Comparison of ENCODE assay signal across 8 mouse cellular contexts in genomic region chr1:86470519-86471181, GRCm38 (mm10). TPM values are rescaled to one million over a fixed set of nuclear protein-coding genes. Genes with fewer than 3 reads are reported as not detected.
DNase-seq lines count a peak whose midpoint lies in the region; ATAC-seq lines count a peak whose summit lies in the region.

No protein-coding gene starts in this region.

- no peaks in the 10 kb centered on the region for H3K9me3 ChIP-seq in hindbrain, embryonic 12.5 days (replicated peaks)
- no peaks in the 10 kb centered on the region for H3K9me3 ChIP-seq in hindbrain, embryonic 14.5 days (ENCODE audit: control insufficient read depth, low read length)
- H3K9me3 ChIP-seq in embryonic facial prominence, embryonic 14.5 days (ENCODE audit: control insufficient read depth, low read length), result 0 out of 2 replicates have a peak, but pooled peaks cover 3% of the 10 kb centered on the region

- no peaks in the 10 kb centered on the region for H3K36me3 ChIP-seq in hindbrain, embryonic 12.5 days
- no peaks in the 10 kb centered on the region for H3K36me3 ChIP-seq in hindbrain, embryonic 14.5 days (replicated peaks; ENCODE audit: control insufficient read depth, insufficient read depth)
- no peaks in the 10 kb centered on the region for H3K36me3 ChIP-seq in embryonic facial prominence, embryonic 14.5 days (ENCODE audit: control insufficient read depth, insufficient read depth, low read length)

- H3K4me2 ChIP-seq in hindbrain, embryonic 12.5 days (replicated peaks), result no peak overlapping the region
- no peak overlapping the region for H3K4me2 ChIP-seq in hindbrain, embryonic 14.5 days (replicated peaks)
- no peak overlapping the region for H3K4me2 ChIP-seq in embryonic facial prominence, embryonic 14.5 days (ENCODE audit: low read depth, low read length)

- ATAC-seq in hindbrain, embryonic 12.5 days (ENCODE audit: low FRiP score), result 0 out of 2 replicates have a peak, but pooled peaks have one; percentile 49
- ATAC-seq in hindbrain, embryonic 14.5 days (ENCODE audit: low FRiP score), result no peak
- peak; percentile 41; the same call in 1 of the 2 replicates for ATAC-seq in embryonic facial prominence, embryonic 14.5 days (ENCODE audit: low read depth)
- peak; percentile 68 for ATAC-seq in monocyte, adult 5-6 weeks (replicated peaks; ENCODE audit: insufficient number of reproducible peaks, low FRiP score, low TSS enrichment, poor library complexity, severe bottlenecking)

- DNase-seq in hindbrain, embryonic 14.5 days (ENCODE audit: low spot score), result no peak
- DNase-seq in adipocyte (ENCODE audit: low spot score), result peak; percentile 95
- DNase-seq in embryonic facial prominence, embryonic 14.5 days (ENCODE audit: low spot score), result peak; percentile 72
- DNase-seq in heart, postnatal 10 days, result peak; percentile 93 to 94
- DNase-seq in left cerebral cortex, postnatal 36 days (ENCODE audit: low spot score in 2 of 2), result peak; percentile 59 to 67
- DNase-seq in yolk sac, embryonic 10.5 days (ENCODE audit: low spot score), result peak; percentile 88

- no peaks in the 10 kb centered on the region for H3K27me3 ChIP-seq in hindbrain, embryonic 12.5 days
- H3K27me3 ChIP-seq in hindbrain, embryonic 14.5 days (ENCODE audit: control insufficient read depth, insufficient read depth, low read length), result no peaks in the 10 kb centered on the region
- no peaks in the 10 kb centered on the region for H3K27me3 ChIP-seq in embryonic facial prominence, embryonic 14.5 days (replicated peaks; ENCODE audit: control insufficient read depth, insufficient read depth, low read length)

- H3K27ac ChIP-seq in hindbrain, embryonic 12.5 days, result 0 out of 2 replicates have a peak overlapping the region, but pooled peaks have one; percentile 2
- H3K27ac ChIP-seq in hindbrain, embryonic 14.5 days, result no peak overlapping the region
- peak overlapping the region; percentile 97 for H3K27ac ChIP-seq in embryonic facial prominence, embryonic 14.5 days (replicated peaks; ENCODE audit: low read depth, low read length)

- intact Hi-C loops in heart, postnatal 10 days (cut with DNase I), result no loop called here
- intact Hi-C loops in left cerebral cortex, postnatal 36 days (cut with DNase I), result no loop called here

- WGBS in hindbrain, embryonic 12.5 days, result 75% methylated on average over 12 of the region's 12 CpGs
- WGBS in hindbrain, embryonic 14.5 days, result 65% methylated on average over 12 of the region's 12 CpGs
- WGBS in embryonic facial prominence, embryonic 14.5 days, result 68% methylated on average over 12 of the region's 12 CpGs

- H3K9ac ChIP-seq in hindbrain, embryonic 12.5 days, result no peak overlapping the region
- no peak overlapping the region for H3K9ac ChIP-seq in hindbrain, embryonic 14.5 days
- no peak overlapping the region for H3K9ac ChIP-seq in embryonic facial prominence, embryonic 14.5 days (ENCODE audit: low read depth, low read length)

- H3K4me3 ChIP-seq in hindbrain, embryonic 12.5 days, result no peak overlapping the region
- no peak overlapping the region for H3K4me3 ChIP-seq in hindbrain, embryonic 14.5 days (replicated peaks; ENCODE audit: low read length)
- H3K4me3 ChIP-seq in embryonic facial prominence, embryonic 14.5 days (ENCODE audit: low read depth, low read length), result no peak overlapping the region

- peaks cover 15% of the 10 kb centered on the region; the same call in 1 of the 2 replicates for H3K4me1 ChIP-seq in hindbrain, embryonic 12.5 days
- H3K4me1 ChIP-seq in hindbrain, embryonic 14.5 days (replicated peaks; ENCODE audit: control insufficient read depth, insufficient read depth, low read length), result peaks cover 7% of the 10 kb centered on the region
- peaks cover 16% of the 10 kb centered on the region for H3K4me1 ChIP-seq in embryonic facial prominence, embryonic 14.5 days (ENCODE audit: control insufficient read depth, insufficient read depth, low read length)

RNA-seq across cellular contexts. Expression of gene Tex44, which starts 44.5 kb away (rescaled TPM):
- polyA plus RNA-seq in hindbrain, embryonic 12.5 days (2016; fragmentation: Nextera tagmentation; extraction: Ambion mirVana), result not detected in 2 replicates
- polyA plus RNA-seq in hindbrain, embryonic 14.5 days (2014; fragmentation: Nextera tagmentation; extraction: Ambion mirVana), result not detected in 2 replicates
- not detected in 2 replicates for polyA plus RNA-seq in embryonic facial prominence, embryonic 14.5 days (2014; fragmentation: Nextera tagmentation; extraction: Ambion mirVana)
- total RNA-seq in heart, postnatal 10 days (2021), result not detected
- total RNA-seq in left cerebral cortex, postnatal 36 days (2021), result not detected
- not detected in 3 replicates for total RNA-seq in monocyte, adult 5-6 weeks (2017)

RNA-seq across cellular contexts. Expression of gene Nmur1, which starts 44.6 kb away (rescaled TPM):
- polyA plus RNA-seq in hindbrain, embryonic 12.5 days (2016; fragmentation: Nextera tagmentation; extraction: Ambion mirVana), result 0.23 TPM in 1 of 2 replicates, not detected in the other
- not detected in 2 replicates for polyA plus RNA-seq in hindbrain, embryonic 14.5 days (2014; fragmentation: Nextera tagmentation; extraction: Ambion mirVana)
- polyA plus RNA-seq in embryonic facial prominence, embryonic 14.5 days (2014; fragmentation: Nextera tagmentation; extraction: Ambion mirVana), result not detected in 2 replicates
- not detected for total RNA-seq in heart, postnatal 10 days (2021)
- not detected for total RNA-seq in left cerebral cortex, postnatal 36 days (2021)
- not detected in 3 replicates for total RNA-seq in monocyte, adult 5-6 weeks (2017)

RNA-seq across cellular contexts. Expression of gene Ptma, which starts 55.9 kb away (rescaled TPM):
- 2,735 and 2,863 TPM in 2 replicates for polyA plus RNA-seq in hindbrain, embryonic 12.5 days (2016; fragmentation: Nextera tagmentation; extraction: Ambion mirVana)
- polyA plus RNA-seq in hindbrain, embryonic 14.5 days (2014; fragmentation: Nextera tagmentation; extraction: Ambion mirVana), result 1,567 and 1,692 TPM in 2 replicates
- 1,814 and 2,055 TPM in 2 replicates for polyA plus RNA-seq in embryonic facial prominence, embryonic 14.5 days (2014; fragmentation: Nextera tagmentation; extraction: Ambion mirVana)
- 100 to 1,000 TPM; 535 to 599 TPM for total RNA-seq in heart, postnatal 10 days (2021)
- total RNA-seq in left cerebral cortex, postnatal 36 days (2021), result 100 to 1,000 TPM; 384 TPM
- 2,048 to 2,960 TPM (median 2,606 TPM) in 3 replicates for total RNA-seq in monocyte, adult 5-6 weeks (2017)
